Comparison of ENCODE assay signal across 9 mouse cellular contexts in the genomic region with DNA sequence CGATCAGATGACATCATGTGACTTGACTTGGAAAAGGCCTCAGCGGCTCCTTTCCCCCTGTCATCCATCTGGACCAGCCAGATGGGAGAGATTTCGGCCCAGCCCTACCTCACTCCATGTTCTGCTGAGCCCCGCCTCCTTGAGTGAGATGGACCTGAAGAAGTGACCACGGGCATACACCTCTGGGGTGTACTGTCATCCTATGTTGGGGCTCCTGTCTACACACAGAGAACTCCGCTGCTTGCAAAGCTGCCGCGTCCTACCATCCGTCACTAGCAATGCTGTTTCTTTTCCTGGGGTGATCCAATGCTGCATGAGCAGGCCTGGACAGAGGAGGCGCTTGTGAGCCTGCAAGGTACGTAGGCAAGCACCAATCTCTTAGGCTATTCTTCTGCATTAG. TPM values are rescaled to one million over a fixed set of nuclear protein-coding genes. Genes with fewer than 3 reads are reported as not detected.
DNase-seq lines count a peak whose midpoint lies in the region; ATAC-seq and TF ChIP-seq lines count a peak whose summit lies in the region.
"Had no signal": no experiment of that assay in that cellular context is flagged by ENCODE, and none has a peak within 500 bp of the region (broad histone marks: within the 10 kb centered on the region; RNA-seq: fewer than 3 reads in every experiment).

No protein-coding gene starts in this region.

- H3K4me2 ChIP-seq in hindbrain, embryonic 11.5 days (replicated peaks; ENCODE audit: low read depth, low read length), result no peak overlapping the region
- no peak overlapping the region for H3K4me2 ChIP-seq in liver, postnatal 0 days (ENCODE audit: low read depth, low read length)
- H3K4me2 ChIP-seq: limb, embryonic 12.5 days had no signal

- no peaks in the 10 kb centered on the region for H3K36me3 ChIP-seq in hindbrain, embryonic 11.5 days (ENCODE audit: control insufficient read depth, insufficient read depth, low read length)
- H3K36me3 ChIP-seq in liver, postnatal 0 days (replicated peaks; ENCODE audit: insufficient read depth, low read length), result no peaks in the 10 kb centered on the region
- H3K36me3 ChIP-seq: limb, embryonic 12.5 days had no signal

- H3K4me1 ChIP-seq in hindbrain, embryonic 11.5 days (replicated peaks; ENCODE audit: control insufficient read depth, insufficient read depth, low read length), result no peaks in the 10 kb centered on the region
- no peaks in the 10 kb centered on the region for H3K4me1 ChIP-seq in liver, postnatal 0 days (ENCODE audit: insufficient read depth)

- no peak overlapping the region for H3K9ac ChIP-seq in hindbrain, embryonic 11.5 days (ENCODE audit: low read depth, low read length)
- H3K9ac ChIP-seq in liver, postnatal 0 days (replicated peaks), result no peak overlapping the region
- H3K9ac ChIP-seq: limb, embryonic 12.5 days had no signal

- no peaks in the 10 kb centered on the region for H3K27me3 ChIP-seq in hindbrain, embryonic 11.5 days (ENCODE audit: control insufficient read depth, insufficient read depth, low read length)
- H3K27me3 ChIP-seq in liver, postnatal 0 days (ENCODE audit: insufficient read depth, low read length), result no peaks in the 10 kb centered on the region

- peak; percentile 30 for DNase-seq in lung, postnatal 10 days
- DNase-seq in lung, adult 18-20 months, result no peak
- DNase-seq in cerebellum, postnatal 10 days, result peak; percentile 68 to 77
- DNase-seq in hindbrain, embryonic 11.5 days (ENCODE audit: low spot score), result peak; percentile 37
- DNase-seq in liver, postnatal 0 days, result no peak
- DNase-seq in testis, postnatal 10 days (ENCODE audit: low spot score), result peak; percentile 66
- DNase-seq in adrenal gland, adult (ENCODE audit: inconsistent age in 2 of 2, low spot score in 1 of 2), result no peak

- no peak for TF ChIP-seq EP300 in liver, postnatal 0 days (IDR thresholded peaks at IDR 0.05; ENCODE audit: low read depth)

- no peak for ATAC-seq in hindbrain, embryonic 11.5 days (ENCODE audit: low FRiP score)
- ATAC-seq in liver, postnatal 0 days, result no peak
- ATAC-seq in inflammation-experienced regulatory T-cells, adult 6 months, result no peak

- no peak overlapping the region for H3K27ac ChIP-seq in hindbrain, embryonic 11.5 days (ENCODE audit: low read depth, low read length)
- H3K27ac ChIP-seq in liver, postnatal 0 days (ENCODE audit: low read depth), result no peak overlapping the region
- H3K27ac ChIP-seq: limb, embryonic 12.5 days had no signal

- H3K9me3 ChIP-seq in hindbrain, embryonic 11.5 days (ENCODE audit: control insufficient read depth, low read length), result no peaks in the 10 kb centered on the region
- H3K9me3 ChIP-seq in liver, postnatal 0 days (ENCODE audit: low read length), result no peaks in the 10 kb centered on the region
- H3K9me3 ChIP-seq: limb, embryonic 12.5 days had no signal

- WGBS in hindbrain, embryonic 11.5 days, result 46% methylated on average over 11 of the region's 11 CpGs
- 66% methylated on average over 11 of the region's 11 CpGs for WGBS in liver, postnatal 0 days (ENCODE audit: insufficient replicate concordance)

- H3K4me3 ChIP-seq in hindbrain, embryonic 11.5 days (ENCODE audit: low read depth, low read length), result no peak overlapping the region
- H3K4me3 ChIP-seq in liver, postnatal 0 days (ENCODE audit: low read depth, low read length), result no peak overlapping the region
- H3K4me3 ChIP-seq: limb, embryonic 12.5 days had no signal

- peak; percentile 50 for TF ChIP-seq CTCF in liver, postnatal 0 days (IDR thresholded peaks at IDR 0.05; ENCODE audit: low read depth)

RNA-seq across cellular contexts. Expression of gene Gm45521, which starts 3.5 kb away (rescaled TPM):
- polyA plus RNA-seq in hindbrain, embryonic 11.5 days (2014; fragmentation: Nextera tagmentation; extraction: Ambion mirVana), result 0.63 TPM in 1 of 2 replicates, not detected in the other
- not detected in 2 replicates for polyA plus RNA-seq in liver, postnatal 0 days (2015; fragmentation: Nextera tagmentation; extraction: Ambion mirVana)
- not detected for polyA plus RNA-seq in inflammation-experienced regulatory T-cells, adult 6 months (2017; shearing (Covaris generic))
- polyA plus RNA-seq: limb, embryonic 12.5 days had no signal

RNA-seq across cellular contexts. Expression of gene Dnase1l3, which starts 33.8 kb away (rescaled TPM):
- polyA plus RNA-seq in hindbrain, embryonic 11.5 days (2014; fragmentation: Nextera tagmentation; extraction: Ambion mirVana), result 0.03 TPM in 1 of 2 replicates, not detected in the other
- 12.1 and 13.2 TPM in 2 replicates for polyA plus RNA-seq in liver, postnatal 0 days (2015; fragmentation: Nextera tagmentation; extraction: Ambion mirVana)
- polyA plus RNA-seq in inflammation-experienced regulatory T-cells, adult 6 months (2017; shearing (Covaris generic)), result 10 to 100 TPM in 1 of 3 experiments, 1 to 10 TPM in 2; 3.2 to 23.9 (median 7.7) TPM
- polyA plus RNA-seq: limb, embryonic 12.5 days had no signal

RNA-seq across cellular contexts. Expression of gene Abhd6, which starts 42.1 kb away (rescaled TPM):
- 15.3 and 16.1 TPM in 2 replicates for polyA plus RNA-seq in hindbrain, embryonic 11.5 days (2014; fragmentation: Nextera tagmentation; extraction: Ambion mirVana)
- 29.8 and 34.0 TPM in 2 replicates for polyA plus RNA-seq in liver, postnatal 0 days (2015; fragmentation: Nextera tagmentation; extraction: Ambion mirVana)
- polyA plus RNA-seq in inflammation-experienced regulatory T-cells, adult 6 months (2017; shearing (Covaris generic)), result 10 to 100 TPM; 22.1 to 32.7 (median 24.1) TPM

Comparison
In these comparisons a context has a peak if more than half of its experiments do, and no peak if none do; other contexts are left out.
1. DNase-seq: peak in lung, postnatal 10 days (single experiment), cerebellum, postnatal 10 days (2 of 2), hindbrain, embryonic 11.5 days (single experiment) and testis, postnatal 10 days (single experiment); none in lung, adult 18-20 months (0 of 2), liver, postnatal 0 days (single experiment) and adrenal gland, adult (0 of 2).